Mouse (Mus musculus): Measurements from ENCODE around the gene Rmdn2.

The Rmdn2 gene

DNA sequence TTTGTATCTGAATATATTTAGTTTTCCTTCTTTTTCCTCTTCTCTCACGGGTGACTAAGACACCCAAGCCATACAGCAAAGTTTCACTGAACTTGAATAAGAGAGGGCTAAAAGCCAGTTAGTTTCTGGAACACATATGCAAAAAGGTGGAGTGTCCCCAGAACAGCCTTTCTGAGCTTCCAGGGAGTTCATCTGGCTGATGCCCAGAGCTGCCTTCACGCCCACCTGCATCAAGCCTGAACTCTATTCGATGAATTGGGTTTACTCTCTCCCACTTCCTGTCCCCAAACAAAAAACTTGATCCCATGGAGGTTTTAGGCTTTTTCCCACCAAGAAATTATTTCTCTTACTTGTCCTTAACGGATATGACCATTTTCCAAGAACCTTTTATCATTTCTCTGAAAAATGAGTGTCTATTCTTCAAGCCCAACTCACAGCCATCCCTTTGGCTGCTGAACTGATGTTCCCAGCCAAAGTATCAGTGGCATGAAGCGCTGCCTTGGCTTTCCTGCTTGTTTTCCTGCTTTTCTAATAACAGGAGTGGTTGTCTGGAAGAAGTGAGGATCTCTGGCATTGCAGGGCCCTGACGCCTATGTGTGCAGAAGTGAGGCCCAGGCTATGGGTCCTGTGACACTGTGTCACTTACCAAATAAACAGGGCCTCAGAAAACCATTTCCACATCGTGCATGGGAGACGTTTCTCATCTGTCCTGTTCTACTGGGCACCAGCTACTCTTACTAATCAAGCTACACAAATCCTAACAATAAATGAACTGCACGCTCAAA lies 94.2 kb downstream of the Rmdn2 start:
- no peak for DNase-seq (ENCODE audit: low spot score)

DNA sequence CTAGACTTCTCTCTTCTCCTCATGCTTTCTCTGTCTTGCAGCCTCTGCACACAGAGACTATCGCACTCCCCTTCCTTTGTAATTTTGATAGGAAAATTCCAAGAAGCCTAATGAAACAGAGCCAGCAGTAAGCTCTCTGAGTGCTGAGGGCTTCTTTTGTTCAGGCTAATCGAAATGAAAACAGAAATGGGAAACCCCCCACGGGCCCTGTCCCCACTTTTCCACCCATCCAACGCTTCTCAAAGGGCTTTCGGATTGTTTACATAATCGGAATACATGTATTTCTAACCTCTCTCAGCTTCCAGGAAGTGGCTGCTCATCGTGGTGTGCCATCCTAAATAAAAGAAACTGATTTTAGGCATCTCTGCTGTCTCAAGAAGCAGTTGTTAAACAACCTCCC lies 96.5 kb downstream of the Rmdn2 start:
- DNase-seq (ENCODE audit: low spot score): no peak

DNA sequence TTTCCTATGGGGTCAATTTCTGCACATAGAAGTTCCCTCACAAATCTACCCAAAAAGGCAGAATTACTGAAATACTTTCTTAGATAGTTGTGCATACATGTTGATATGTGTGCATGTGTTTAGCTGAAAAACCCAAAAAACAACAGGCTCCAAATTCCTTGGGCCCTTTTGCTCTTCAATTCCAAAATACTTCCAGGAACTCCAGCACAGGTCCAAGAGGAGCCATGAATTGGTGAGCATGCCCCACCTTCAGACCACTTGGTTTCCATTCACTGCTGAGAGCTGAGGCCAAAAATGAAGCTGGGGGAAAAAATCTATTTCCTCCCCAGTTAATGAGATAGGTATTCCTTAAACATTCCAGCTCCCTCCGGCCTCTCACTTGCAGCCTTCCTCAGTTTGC lies 98.1 kb downstream of the Rmdn2 start:
- no peak for DNase-seq (ENCODE audit: low spot score)

DNA sequence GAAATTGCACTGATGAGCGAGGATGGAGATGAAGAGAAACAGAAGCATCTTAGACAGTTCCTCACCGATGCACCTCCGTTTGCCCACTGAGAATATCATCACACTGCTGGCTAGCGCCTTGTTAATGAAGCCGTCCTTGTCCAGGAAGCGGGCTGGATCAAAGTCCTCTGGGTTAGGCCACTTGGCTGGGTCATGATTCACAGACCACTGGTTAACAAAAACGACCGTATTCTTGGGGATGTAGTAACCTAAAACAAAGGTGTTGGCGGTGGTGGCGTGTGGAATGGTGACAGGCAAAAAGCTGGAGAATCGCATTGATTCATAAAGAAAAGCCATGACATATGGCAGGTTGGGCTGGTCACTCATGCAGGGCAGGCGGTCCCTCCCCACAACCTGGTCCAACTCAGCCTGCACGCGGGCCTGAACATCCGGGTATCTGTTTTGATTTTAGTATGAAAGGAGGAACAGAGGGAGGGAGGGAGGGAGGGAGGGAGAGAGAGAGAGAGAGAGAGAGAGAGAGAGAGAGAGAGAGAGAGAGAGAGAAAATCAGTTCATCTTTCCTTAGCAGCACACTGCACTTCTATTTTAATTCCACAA lies 98.7 kb downstream of the Rmdn2 start:
- DNase-seq (ENCODE audit: low spot score): no peak

DNA sequence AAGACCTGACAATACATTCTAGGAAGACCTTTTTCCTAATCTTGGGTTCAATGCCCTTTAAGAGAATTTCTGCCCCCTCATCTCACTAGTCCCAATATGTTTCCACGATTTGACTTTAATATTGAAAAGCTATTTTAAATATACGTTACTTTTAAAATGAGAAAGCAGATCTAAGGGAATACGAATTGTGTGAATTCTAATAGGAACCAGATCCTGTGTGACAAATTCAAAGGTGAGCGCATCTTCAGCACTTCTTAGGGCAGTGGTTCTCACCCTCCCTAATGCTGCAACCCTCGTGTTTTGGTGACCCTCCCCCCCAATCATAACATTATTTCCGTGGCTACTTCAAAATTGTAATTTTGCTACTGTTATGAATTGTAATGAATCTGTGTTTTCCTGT lies 100.3 kb downstream of the Rmdn2 start:
- no peak for DNase-seq (ENCODE audit: low spot score)

DNA sequence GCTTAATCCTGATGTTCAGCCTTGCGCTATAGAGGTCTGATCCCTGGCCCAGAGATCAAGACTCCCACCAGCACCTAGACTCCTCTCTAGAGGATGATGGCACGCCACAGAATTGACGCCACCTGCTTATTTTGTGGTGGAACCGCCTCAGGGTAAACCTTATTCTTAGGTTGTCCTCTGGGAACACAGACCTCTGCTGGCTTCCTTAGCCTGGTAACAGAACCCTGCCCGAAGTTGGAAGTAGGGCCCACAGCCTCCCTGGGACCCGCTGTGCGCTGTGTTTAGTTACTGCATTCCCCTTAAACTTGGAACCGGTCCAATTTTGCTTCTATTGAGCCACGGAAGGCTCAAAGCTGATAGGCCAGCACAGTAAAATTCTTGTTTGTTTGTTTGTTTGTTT lies 100.9 kb downstream of the Rmdn2 start:
- no peak for DNase-seq (ENCODE audit: low spot score)

DNA sequence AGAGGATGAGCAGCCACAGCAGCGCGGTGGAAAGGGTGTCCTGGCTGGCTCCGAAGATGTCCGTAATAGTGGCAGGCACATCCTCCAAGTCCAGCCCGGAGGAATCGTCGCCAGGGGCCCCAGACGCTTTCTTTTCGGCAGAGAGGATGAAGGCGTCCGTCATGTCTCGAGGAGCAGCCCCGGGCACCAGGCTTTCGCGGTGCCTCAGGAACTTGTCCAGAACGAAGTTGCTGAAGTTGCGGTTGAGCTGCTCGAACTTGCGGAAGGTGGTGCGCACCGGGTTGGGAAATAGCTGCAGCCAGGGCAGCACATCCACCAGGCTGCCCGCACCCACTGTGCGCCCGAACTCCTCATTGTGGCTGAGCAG lies 101.6 kb downstream of the Rmdn2 start:
- no peak for DNase-seq (ENCODE audit: low spot score)

DNA sequence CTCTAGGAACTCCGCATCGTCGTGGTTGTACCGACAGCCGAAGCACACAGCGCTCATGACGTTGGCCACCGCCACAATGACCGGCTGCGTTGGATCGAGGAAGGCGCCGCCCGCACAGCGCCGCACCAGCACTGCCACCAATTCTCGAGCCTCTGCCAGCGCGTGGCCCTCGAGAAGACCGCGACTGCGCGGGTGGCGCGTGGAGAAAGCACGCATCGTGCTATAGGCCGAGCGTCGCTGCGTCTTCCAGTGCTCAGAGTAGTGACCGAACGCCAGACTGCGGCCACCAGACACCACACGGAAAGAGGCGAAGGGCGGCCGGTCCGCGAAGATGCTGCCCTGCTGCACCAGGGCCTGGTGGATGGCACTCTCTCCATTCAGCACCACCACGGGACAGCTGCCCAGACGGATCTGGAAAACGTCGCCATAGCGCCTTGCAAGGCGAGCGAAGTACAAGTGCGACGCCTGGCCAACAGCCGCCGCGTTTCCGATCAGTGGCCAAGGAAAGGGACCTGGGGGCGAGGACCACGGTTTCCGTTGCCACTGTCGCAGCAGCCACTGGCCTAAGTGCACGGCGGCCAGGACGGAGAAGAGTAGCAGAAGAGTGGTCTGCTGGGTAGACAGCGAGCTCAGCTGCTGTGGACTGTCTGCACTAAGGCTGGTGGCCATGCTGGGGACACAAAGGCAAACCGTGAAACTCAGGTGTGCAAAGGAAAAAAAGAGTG lies 102.1 kb downstream of the Rmdn2 start:
- DNase-seq (ENCODE audit: low spot score): no peak

DNA sequence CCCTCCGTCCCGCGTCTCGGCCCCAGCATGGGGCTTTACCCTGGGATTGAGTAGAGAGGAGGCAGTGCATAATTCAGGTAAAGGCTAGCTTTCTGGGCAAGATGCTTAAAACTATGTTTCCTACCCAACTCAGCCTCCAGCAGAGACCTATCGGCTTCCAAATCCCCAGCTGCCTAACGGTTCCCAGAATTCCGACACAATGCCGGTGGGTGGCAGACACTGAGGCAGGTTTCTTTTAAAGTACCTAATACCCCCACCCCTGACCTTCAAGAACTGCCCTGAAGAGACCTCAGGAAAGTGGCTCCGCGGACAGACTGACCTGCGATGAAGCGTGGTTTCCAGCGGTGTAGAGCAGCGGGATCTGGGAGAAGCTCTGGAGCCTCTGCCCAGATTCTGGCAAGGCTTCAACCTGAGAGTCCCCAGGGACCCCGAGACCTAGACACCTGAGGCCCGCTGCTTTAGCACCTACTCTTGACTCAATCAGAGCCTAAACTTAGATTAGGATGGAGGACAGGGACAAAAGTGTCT lies 102.8 kb downstream of the Rmdn2 start:
- no peak for DNase-seq (ENCODE audit: low spot score)

DNA sequence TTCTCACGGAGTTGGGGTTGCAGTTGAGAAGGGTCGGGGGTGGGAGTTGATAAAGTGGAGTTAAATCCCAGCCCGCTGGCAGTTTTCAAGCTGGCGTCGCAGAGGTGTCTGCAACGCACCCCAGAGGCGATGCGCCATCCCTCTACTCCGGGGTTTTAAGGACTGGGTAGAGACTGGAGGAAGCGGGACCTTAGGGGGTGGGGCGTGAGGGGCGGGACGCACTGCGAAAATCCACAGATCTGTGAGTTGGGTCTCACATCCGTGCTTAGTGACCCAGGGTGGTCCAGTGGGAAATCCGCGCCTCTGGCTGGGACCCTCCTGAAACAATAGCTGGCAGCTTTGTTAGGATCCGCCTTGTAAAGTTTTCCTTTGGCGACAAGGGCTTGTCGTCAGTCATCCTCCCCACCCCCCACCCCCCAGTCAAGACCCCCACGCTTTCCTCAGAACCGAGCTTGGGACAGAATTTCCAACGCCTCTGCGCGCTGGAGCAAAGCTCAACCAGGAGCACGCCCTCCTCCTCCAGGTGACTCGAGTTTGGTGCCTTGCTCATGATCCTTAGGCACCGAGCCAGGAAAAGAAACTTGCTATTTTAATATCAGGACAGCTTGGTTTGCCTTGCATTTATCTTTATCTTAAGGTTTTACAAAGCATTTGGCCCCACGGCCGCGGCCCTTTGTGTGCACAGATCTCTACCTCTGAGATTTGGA lies 103.4 kb downstream of the Rmdn2 start, which contains the start of gene Cyp1b1:
Gene Cyp1b1 (minus strand): TSS at position 131 of the 707 bp plus-strand sequence.
- no peak for DNase-seq (ENCODE audit: low spot score)

DNA sequence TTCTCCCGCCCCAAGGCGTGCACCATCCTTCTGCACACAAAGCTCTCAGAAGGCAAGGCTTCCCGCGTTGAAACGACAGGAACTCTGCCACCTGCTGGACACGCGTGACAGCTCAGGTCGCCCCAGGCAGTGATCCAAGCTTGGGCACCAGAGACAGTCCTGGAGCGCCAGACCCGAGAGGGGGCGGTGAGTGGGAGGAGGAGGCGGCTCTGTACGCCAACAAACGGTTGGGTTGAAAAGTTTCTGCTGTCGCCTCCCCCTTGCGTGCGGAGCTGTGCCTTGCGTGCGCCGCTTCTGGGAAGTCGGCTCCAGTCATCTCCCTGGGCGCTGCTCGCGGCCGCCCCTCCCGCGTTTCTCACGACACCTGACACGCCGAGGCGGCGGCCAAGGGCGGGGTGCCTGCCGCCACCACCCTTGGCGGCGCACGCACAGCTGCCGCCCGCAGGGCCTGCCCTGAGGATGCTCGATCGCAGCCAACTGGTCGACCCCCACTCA lies 104.0 kb downstream of the Rmdn2 start:
- DNase-seq (ENCODE audit: low spot score): peak; percentile 82

DNA sequence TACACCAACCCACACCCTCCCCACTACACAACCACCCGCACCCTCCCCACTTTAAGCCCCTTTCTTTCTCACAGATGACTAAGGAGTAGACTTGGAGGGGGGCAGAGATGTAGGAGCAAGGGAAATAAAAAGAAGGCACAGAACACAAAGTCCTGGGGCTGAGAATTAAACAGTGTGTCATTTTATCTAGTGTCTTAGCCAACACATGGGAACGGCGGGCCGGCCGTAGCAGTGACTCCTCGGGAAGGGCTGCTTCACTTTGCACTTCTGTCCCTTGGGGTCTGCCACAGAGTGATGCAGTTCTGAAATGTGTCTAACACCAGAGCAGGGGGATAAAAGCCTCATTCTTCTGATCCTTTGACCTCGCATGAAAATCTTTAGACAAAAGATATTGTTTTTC lies 109.0 kb downstream of the Rmdn2 start:
- DNase-seq (ENCODE audit: low spot score): no peak

DNA sequence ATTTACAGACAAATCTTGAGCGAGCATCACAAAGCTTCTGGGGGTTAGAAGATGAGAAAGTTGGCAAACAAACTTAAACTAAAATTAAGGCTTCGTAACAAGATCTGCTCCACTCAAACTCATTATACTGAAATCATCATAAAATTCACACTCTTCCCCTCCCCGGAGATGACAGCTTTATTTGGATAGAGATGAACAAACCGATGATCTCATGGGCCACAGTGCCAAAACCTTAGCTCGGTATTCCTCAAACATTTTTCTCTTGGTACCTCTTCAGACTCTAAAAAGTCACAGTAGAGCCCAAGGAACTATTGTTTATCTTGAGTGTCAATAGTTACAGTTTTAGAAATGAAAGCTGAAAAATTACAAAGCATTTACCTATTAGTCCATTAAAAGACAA lies 115.0 kb downstream of the Rmdn2 start:
- DNase-seq (ENCODE audit: low spot score): no peak

DNA sequence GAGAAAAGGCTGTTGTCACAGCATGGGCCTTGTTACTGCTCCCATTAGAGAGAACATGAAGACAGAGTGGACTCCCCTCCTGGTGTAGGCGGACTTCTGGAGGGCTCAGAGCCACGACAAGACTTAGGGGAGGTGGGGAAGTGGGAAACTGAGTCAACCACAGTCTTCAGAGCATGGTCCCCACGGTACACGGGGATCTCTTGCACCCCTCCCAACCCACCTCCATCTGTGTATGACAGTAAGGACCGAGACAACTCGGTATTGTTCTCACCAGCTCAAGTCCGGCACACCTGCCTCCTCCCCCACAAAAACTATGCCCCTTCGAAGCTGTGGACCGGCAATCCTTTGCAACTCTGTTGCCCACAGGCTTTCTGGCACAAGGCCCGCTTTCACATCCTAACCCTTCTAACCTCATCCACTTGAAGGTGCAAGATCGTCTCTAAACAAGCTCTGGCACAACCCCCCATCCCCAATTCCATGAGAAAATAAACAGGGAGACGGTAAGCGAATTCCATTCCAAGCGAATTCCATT lies 116.5 kb downstream of the Rmdn2 start:
- DNase-seq (ENCODE audit: low spot score): peak; percentile 71

DNA sequence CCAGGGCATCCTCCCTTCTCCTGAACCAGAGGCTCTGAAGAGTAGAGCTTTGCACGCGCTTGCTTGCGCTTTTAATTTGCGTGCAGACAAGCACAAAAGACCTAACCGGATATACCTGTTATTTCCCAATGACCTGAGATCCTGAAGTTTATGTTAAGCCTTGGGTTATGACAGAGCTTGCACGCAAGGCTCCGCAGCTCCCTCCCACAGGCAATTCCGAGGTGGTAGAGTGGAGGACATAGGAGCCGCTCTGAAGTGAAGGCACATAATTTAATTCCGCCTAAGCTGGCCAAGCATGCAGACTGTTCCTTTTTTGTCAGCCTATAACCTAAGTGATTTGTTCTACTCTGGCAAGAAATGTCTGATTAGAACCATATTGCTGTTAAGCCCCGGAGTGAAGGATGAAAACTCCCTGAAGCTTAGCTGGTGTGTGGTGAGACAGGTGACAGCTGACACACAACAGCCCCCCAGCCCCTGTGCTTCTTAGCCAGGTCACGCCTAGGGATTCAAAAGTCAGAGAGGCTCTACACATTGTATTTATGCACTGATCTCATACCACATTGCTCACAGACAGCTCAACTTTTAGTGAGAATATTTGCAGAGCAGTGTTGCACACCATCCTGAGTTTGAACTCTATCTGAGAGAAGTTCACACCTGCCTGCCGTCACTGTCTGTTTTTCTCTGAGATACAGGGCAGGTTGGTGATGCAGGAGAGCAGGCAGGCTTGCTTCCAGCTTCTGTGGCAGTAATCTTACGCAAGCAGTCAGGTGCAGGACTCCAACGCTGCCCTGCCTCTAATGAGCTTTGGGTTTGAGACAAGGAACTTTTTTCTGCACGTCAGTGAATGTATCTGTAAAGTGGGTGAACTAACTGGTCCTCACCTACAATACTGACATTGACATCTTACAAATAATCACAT lies 117.2 kb downstream of the Rmdn2 start:
- DNase-seq (ENCODE audit: low spot score): no peak

DNA sequence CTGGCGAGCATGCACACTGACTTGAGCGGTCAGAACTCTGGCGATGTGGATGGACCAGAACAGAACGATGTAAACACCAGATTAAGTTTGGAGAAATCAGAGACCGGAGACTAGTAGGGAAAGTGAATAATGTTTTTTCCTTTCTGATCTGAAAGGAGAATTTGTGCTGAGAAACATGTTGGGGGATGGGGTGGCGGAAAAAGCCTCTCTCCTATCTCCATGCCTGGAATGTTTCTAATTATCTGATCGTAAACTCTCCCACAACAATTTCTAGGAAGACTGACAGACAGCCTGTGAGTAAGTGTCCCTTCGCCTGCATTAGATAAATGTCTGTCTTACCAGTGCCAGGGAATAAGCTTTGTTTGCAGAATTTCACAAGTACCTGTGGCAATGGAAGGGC lies 119.3 kb downstream of the Rmdn2 start:
- no peak for DNase-seq (ENCODE audit: low spot score)

DNA sequence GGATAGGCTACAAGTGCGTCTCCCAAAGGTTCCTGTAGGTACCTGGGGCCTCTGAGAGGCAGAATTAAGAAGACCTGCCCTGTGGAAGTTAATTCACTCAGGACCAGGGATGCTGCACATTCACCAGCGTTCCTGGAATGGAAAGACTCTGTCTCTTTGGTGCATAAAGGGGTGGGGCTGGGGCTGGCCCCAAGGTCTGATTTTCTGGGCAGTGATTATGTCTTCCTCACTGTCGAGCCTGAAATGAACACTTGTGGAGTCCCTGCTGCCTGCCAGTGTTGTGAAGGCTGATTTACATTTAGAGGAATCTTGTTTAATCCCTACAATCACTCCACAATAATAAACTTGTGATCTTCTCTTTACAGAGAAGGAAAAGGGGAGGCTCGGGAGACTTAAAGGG lies 121.4 kb downstream of the Rmdn2 start:
- DNase-seq (ENCODE audit: low spot score): no peak

DNA sequence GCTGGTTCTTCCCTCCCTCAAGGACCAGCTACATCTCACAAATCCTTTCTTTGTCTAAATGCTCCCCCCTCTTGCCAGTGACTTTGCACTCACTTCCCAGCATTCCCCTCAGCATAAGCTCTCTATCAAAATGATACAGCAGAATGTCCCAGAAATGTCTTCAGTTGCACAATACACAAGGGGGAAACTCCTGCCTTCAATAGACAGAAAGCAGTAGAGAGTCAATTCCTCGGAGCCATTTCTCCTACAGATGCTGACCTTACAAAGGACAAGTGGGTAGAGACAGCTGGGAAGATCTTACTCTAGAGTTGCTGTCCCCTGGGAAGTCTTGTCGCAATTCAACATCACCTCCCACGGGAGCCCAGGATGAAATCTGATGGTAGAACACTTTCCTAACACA lies 125.9 kb downstream of the Rmdn2 start:
- no peak for DNase-seq (ENCODE audit: low spot score)

DNA sequence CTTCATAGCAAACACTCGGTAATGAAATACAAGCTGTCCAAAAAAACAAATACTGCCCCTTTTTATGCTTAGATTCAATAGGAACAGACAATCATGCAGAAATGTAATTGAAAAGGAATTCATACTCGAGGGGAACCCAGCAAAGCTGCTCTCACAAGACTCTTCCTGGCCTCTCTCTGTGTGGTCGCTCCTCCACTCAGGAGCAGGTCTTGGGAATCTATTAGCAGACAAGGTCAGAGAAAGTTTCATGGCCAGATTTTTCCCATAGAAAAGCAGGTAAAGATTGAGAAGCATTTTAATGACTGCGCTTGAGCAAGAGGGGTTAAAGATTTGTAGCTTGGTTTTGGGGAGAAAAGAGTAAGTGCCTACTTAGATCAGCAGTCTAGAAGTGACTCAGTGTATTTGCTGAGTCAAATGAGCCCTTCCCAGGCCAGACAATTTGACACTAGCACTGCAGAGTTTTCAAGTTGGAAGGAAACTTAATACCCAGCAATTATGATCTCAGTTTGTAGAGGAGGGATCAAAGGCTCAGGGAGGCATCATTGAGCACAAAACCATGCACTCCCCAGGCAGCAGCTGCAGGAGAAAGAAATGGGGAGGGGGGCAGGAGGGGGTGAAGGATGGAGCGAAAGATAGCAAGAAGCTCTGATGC lies 127.3 kb downstream of the Rmdn2 start:
- DNase-seq (ENCODE audit: low spot score): no peak

DNA sequence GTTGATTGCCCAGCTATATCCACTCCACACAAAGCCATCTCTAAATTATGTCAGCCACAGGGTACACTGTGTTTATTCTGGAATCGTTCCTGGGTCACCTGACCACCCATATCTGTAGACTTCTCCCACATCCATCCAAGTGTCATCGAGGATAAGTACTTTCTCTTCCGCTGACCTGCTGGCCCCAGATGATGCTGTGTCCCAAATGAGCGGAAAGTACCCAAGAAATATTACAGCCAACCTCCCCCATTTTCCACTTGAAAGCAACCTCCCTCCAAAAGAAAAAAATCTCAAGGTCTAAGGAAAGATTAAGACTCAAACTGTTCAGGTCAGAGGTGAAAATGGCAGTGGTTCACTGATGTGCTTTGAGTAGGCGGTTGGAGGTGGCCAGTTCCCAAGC lies 131.0 kb downstream of the Rmdn2 start:
- peak; percentile 61 for DNase-seq (ENCODE audit: low spot score)

All from testis, postnatal 14 days (tissue).